Mouse (Mus musculus) liver, postnatal 0 days (tissue): ENCODE measurements around the gene Lpin2.

ENCODE experiments used
- CTCF ChIP-seq: sonication (generic); IDR thresholded peaks from 2 replicates; pipeline ENCODE4 v1.5.1; 2016; ENCODE audit warnings: antibody characterized with exemption, low read depth
- EP300 ChIP-seq: IDR thresholded peaks from 2 replicates; pipeline ENCODE4 v1.6.1; 2016; ENCODE audit warnings: antibody characterized with exemption, low read depth, mild to moderate bottlenecking

DNA sequence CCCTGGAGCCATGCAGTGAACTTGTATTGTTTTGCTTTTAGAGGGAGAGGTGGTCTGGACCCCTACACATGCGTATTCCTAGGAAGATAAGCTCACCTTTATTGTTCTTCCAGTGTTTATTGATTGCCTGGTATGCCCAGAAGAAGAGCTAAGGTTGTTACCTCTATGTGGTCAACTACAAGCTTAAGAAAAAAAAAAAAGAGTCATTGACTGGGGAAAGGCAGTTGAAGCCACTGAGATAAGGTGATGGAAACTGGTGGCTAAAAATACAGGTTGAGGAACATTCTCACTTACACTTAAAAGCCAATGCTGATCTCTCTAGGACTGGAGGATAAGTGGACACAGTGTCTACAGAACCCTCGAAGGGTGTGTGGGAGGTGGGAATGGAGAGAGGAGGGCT is 4.4 kb upstream of the Lpin2 start:
- TF ChIP-seq EP300 (no peak), CTCF (no peak)
